Mouse (Mus musculus) liver, adult 2 months (tissue): ENCODE measurements at regions not wholly inside any gene's neighbourhood (a gene's known extent, or its start where the extent isn't known, plus 50 kb on each side); places are given as distances from the start of the nearest gene placed in this dataset.

Experiments used
- CTCF ChIP-seq: fragments of 200-500 bp; IDR thresholded peaks from 2 replicates; pipeline ENCODE4 v1.5.1; 2011; ENCODE audit warnings: low read depth, low read length, control low read depth
- POLR2A ChIP-seq: fragments of 200-500 bp; IDR thresholded peaks from 2 replicates; pipeline ENCODE4 v1.6.1; 2011; ENCODE audit warnings: low read length, control low read depth; ENCODE audit not compliant: insufficient read depth; ENCODE audit errors: extremely low read depth

DNA sequence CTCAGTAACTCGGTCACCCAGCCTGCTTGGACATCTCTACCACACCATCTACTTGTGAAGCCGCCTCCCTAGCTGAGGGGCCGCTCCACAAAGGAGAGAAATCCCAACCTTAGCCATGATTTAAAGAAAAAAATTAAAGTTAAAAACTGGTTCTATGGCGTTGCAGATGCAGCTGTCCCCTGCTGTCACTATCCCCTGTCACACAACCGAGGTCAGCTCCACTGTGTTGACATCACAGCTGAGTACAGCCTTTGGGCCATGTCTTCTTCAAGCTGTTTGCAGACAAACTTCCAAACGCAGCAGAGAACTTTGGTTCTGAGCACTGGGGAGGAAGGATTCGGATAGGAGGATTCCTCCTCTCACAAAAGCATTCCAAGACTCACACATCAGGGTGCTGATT lies 278.1 kb upstream of the Pabpc6 start:
- TF ChIP-seq POLR2A (no peak), CTCF (no peak)
